Mouse (Mus musculus) MEL (cell line): Measurements from ENCODE around the gene Cyp2a22. TPM values are rescaled to one million over a fixed set of nuclear protein-coding genes. Genes with fewer than 3 reads are reported as not detected.
"Not testable (repeated sequence)": the region's sequence is repeated elsewhere in the genome, so short reads cannot be mapped to it uniquely, and the experiment has no call there.

Experiments used
- DNase-seq: peaks from one replicate; pipeline ENCODE4 v3.0.0; 2011; ENCODE audit warnings: low read depth, low spot score
- H3K27ac ChIP-seq: 2 replicates; pipeline ENCODE4 v1.5.1; 2012; ENCODE audit warnings: low read depth, mild to moderate bottlenecking, control low read depth, low read length, moderate library complexity; ENCODE audit not compliant: control insufficient read depth
- H3K27me3 ChIP-seq, 2 experiments: fragments of 150-350 bp in 1 of 2; sonication (generic) in 1 of 2; 2 replicates each; pipeline ENCODE4 v1.6.1; 2012; ENCODE audit warnings: low read length in 2 of 2, mild to moderate bottlenecking in 2 of 2, improper control_type of control experiment in 1 of 2, moderate library complexity in 1 of 2; ENCODE audit not compliant: insufficient read depth in 2 of 2, control insufficient read depth in 1 of 2
- H3K36me3 ChIP-seq, 2 experiments: 2 replicates each; pipeline ENCODE4 v1.6.1; 2012 to 2014; ENCODE audit warnings: low read length in 2 of 2, improper control_type of control experiment in 1 of 2, inconsistent platforms in 1 of 2, mild to moderate bottlenecking in 1 of 2; ENCODE audit not compliant: insufficient read depth in 2 of 2, control insufficient read depth in 1 of 2
- H3K4me1 ChIP-seq, 2 experiments: fragments of 150-350 bp in 1 of 2; sonication (generic) in 1 of 2; 2 replicates each; pipeline ENCODE4 v1.6.1; 2012; ENCODE audit warnings: low read length in 2 of 2, improper control_type of control experiment in 1 of 2, mild to moderate bottlenecking in 1 of 2; ENCODE audit not compliant: insufficient read depth in 2 of 2, control insufficient read depth in 1 of 2
- H3K4me3 ChIP-seq, 2 experiments: fragments of 150-350 bp in 1 of 2; sonication (generic) in 1 of 2; 2 replicates each; pipeline ENCODE4 v1.5.1; 2012; ENCODE audit warnings: low read depth in 2 of 2, low read length in 2 of 2, mild to moderate bottlenecking in 2 of 2, moderate library complexity in 2 of 2, control low read depth in 1 of 2, improper control_type of control experiment in 1 of 2; ENCODE audit not compliant: control insufficient read depth in 1 of 2, insufficient read depth in 1 of 2
- H3K79me2 ChIP-seq: 2 replicates; pipeline ENCODE4 v1.6.1; 2012; ENCODE audit warnings: mild to moderate bottlenecking, low read length, moderate library complexity; ENCODE audit not compliant: control insufficient read depth, poor library complexity, insufficient read depth
- H3K9ac ChIP-seq: 2 replicates; pipeline ENCODE4 v1.6.1; 2012; ENCODE audit warnings: low read depth, mild to moderate bottlenecking, control low read depth, low read length, moderate library complexity; ENCODE audit not compliant: control insufficient read depth, poor library complexity, severe bottlenecking
- H3K9me3 ChIP-seq: fragments of 150-350 bp; sonication (generic); replicated peaks from 2 replicates; pipeline ENCODE4 v1.6.1; 2012; ENCODE audit warnings: mild to moderate bottlenecking, low read length, improper control_type of control experiment, moderate library complexity; ENCODE audit not compliant: insufficient read depth
- CHD2 ChIP-seq: IDR thresholded peaks from 2 replicates; pipeline ENCODE4 v1.6.1; 2011; ENCODE audit warnings: low read length, improper control_type of control experiment
- E2F4 ChIP-seq: IDR thresholded peaks from 2 replicates; pipeline ENCODE4 v1.6.1; 2011; ENCODE audit warnings: low read depth, low read length, improper control_type of control experiment, borderline replicate concordance
- EP300 ChIP-seq, 2 experiments: IDR thresholded peaks; 2 replicates each; pipeline ENCODE4 v1.6.1; 2011; ENCODE audit warnings: improper control_type of control experiment in 2 of 2, low read length in 2 of 2, low read depth in 1 of 2, mild to moderate bottlenecking in 1 of 2
- ETS1 ChIP-seq: IDR thresholded peaks from 2 replicates; pipeline ENCODE4 v1.6.1; 2012; ENCODE audit warnings: low read depth, mild to moderate bottlenecking, inconsistent platforms, low read length, improper control_type of control experiment, moderate library complexity
- GATA1 ChIP-seq: IDR thresholded peaks from 2 replicates; pipeline ENCODE4 v1.6.1; 2011; ENCODE audit warnings: low read depth, low read length, improper control_type of control experiment
- JUND ChIP-seq: IDR thresholded peaks from 2 replicates; pipeline ENCODE4 v1.6.1; 2011; ENCODE audit warnings: low read depth, mild to moderate bottlenecking, improper control_type of control experiment, low read length
- KAT2A ChIP-seq: conservative IDR thresholded peaks from 2 replicates; pipeline ENCODE4 v1.6.1; 2012; ENCODE audit warnings: low read depth, low read length, improper control_type of control experiment, inconsistent platforms
- MAFK ChIP-seq: IDR thresholded peaks from 2 replicates; pipeline ENCODE4 v1.6.1; 2011; ENCODE audit warnings: low read depth, mild to moderate bottlenecking, low read length, improper control_type of control experiment, borderline replicate concordance
- MAX ChIP-seq: IDR thresholded peaks from 2 replicates; pipeline ENCODE4 v1.6.1; 2011; ENCODE audit warnings: low read length, improper control_type of control experiment
- MXI1 ChIP-seq: IDR thresholded peaks from 2 replicates; pipeline ENCODE4 v1.6.1; 2011; ENCODE audit warnings: mild to moderate bottlenecking, low read depth, low read length, improper control_type of control experiment
- MYB ChIP-seq: IDR thresholded peaks from 2 replicates; pipeline ENCODE4 v1.6.1; 2011; ENCODE audit warnings: mild to moderate bottlenecking, low read depth, low read length, improper control_type of control experiment
- NELFE ChIP-seq: IDR thresholded peaks from 2 replicates; pipeline ENCODE4 v1.6.1; 2011; ENCODE audit warnings: low read depth, low read length, improper control_type of control experiment
- NRF1 ChIP-seq: IDR thresholded peaks from 2 replicates; pipeline ENCODE4 v1.6.1; 2014; ENCODE audit warnings: low read depth, mild to moderate bottlenecking, inconsistent platforms, low read length, improper control_type of control experiment, moderate library complexity; ENCODE audit not compliant: poor library complexity, insufficient read depth, severe bottlenecking
- RAD21 ChIP-seq: IDR thresholded peaks from 2 replicates; pipeline ENCODE4 v1.6.1; 2011; ENCODE audit warnings: mild to moderate bottlenecking, low read depth, low read length, improper control_type of control experiment
- TCF12 ChIP-seq: IDR thresholded peaks from 2 replicates; pipeline ENCODE4 v1.6.1; 2014; ENCODE audit warnings: low read depth, mild to moderate bottlenecking, inconsistent platforms, low read length, improper control_type of control experiment, moderate library complexity
- USF1 ChIP-seq: IDR thresholded peaks from 2 replicates; pipeline ENCODE4 v1.6.1; 2014; ENCODE audit warnings: low read depth, mild to moderate bottlenecking, inconsistent platforms, low read length, improper control_type of control experiment, moderate library complexity
- USF2 ChIP-seq, 2 experiments: IDR thresholded peaks; 2 replicates each; pipeline ENCODE4 v1.6.1; 2011 to 2012; ENCODE audit warnings: improper control_type of control experiment in 2 of 2, low read length in 2 of 2, borderline replicate concordance in 1 of 2, inconsistent platforms in 1 of 2, low read depth in 1 of 2, mild to moderate bottlenecking in 1 of 2; ENCODE audit not compliant: insufficient read depth in 1 of 2
- ZC3H11A ChIP-seq: IDR thresholded peaks from 2 replicates; pipeline ENCODE4 v1.6.1; 2012; ENCODE audit warnings: low read depth, mild to moderate bottlenecking, inconsistent platforms, low read length, improper control_type of control experiment
- polyA plus RNA-seq, 2 experiments: library from polyadenylated mRNA; stranded (reverse) in 1 of 2; unstranded in 1 of 2; fragments of >175 nt in 1 of 2; fragments of >200 nt in 1 of 2; gene quantifications; 2 replicates each; pipeline versions ENCODE4 v1.2.1 to v1.2.4; 2012; ENCODE audit warnings: low replicate concordance in 2 of 2, low read depth in 1 of 2; ENCODE audit not compliant: insufficient read length in 2 of 2, insufficient read depth in 1 of 2, missing spikeins in 1 of 2
- total RNA-seq: library from RNA; depleted of rRNA; stranded (reverse); fragments of 300-350 nt; gene quantifications from 2 replicates; pipeline ENCODE4 v1.2.3, GENCODE M21; 2012; rRNA removed

The Cyp2a22 gene
- total RNA-seq, result not detected in 2 replicates
- not detected for polyA plus RNA-seq

GRCm38 (mm10) chr7:26939262-26939661 lies at the start of gene Cyp2a22:
TSS of gene Cyp2a22 (minus strand) at chr7:26939384.
- no peaks in the 10 kb centered on the region for H3K36me3 ChIP-seq
- no peak within 1 kb of the TSS for H3K9ac ChIP-seq
- no peak for TF ChIP-seq JUND
- no peak for TF ChIP-seq ETS1
- no peak for TF ChIP-seq MAFK
- no peak for TF ChIP-seq GATA1
- TF ChIP-seq ZC3H11A, result no peak
- no peak for TF ChIP-seq E2F4
- no peak for TF ChIP-seq CHD2
- TF ChIP-seq NELFE, result no peak
- no peak for TF ChIP-seq KAT2A
- TF ChIP-seq RAD21, result no peak
- TF ChIP-seq NRF1, result no peak
- TF ChIP-seq EP300 (IDR thresholded peaks at IDR 0.05; ENCODE audit: low read depth in 1 of 2, low read length in 2 of 2), result no peak
- no peak for TF ChIP-seq MAX
- no peak for TF ChIP-seq MXI1
- TF ChIP-seq USF1, result no peak
- TF ChIP-seq MYB, result no peak
- TF ChIP-seq TCF12, result no peak
- TF ChIP-seq USF2 (IDR thresholded peaks at IDR 0.05; ENCODE audit: borderline replicate concordance in 1 of 2, insufficient read depth in 1 of 2, low read depth in 1 of 2, low read length in 2 of 2), result no peak
- H3K4me1 ChIP-seq, result no peaks in the 10 kb centered on the region
- no peaks in the 10 kb centered on the region for H3K27me3 ChIP-seq
- no peak for DNase-seq
- no peak within 1 kb of the TSS for H3K27ac ChIP-seq
- no peak within 1 kb of the TSS for H3K4me3 ChIP-seq
- no peaks in the 10 kb centered on the region for H3K79me2 ChIP-seq
- H3K9me3 ChIP-seq, result no peaks in the 10 kb centered on the region

GRCm38 (mm10) chr7:26983151-26983550 lies 44.0 kb upstream of the Cyp2a22 start:
- not testable (repeated sequence) for H3K36me3 ChIP-seq, H3K79me2 ChIP-seq, H3K27ac ChIP-seq, H3K9ac ChIP-seq, H3K4me1 ChIP-seq, H3K9me3 ChIP-seq, H3K4me3 ChIP-seq, H3K27me3 ChIP-seq, DNase-seq
